Mouse (Mus musculus) MEL (cell line): ENCODE data around the gene Zfp661. TPM values are rescaled to one million over a fixed set of nuclear protein-coding genes. Genes with fewer than 3 reads are reported as not detected.

Source experiments
- DNase-seq: peaks from one replicate; pipeline ENCODE4 v3.0.0; 2011; ENCODE audit warnings: low read depth, low spot score
- H3K27ac ChIP-seq: 2 replicates; pipeline ENCODE4 v1.5.1; 2012; ENCODE audit warnings: low read depth, mild to moderate bottlenecking, control low read depth, low read length, moderate library complexity; ENCODE audit not compliant: control insufficient read depth
- H3K27me3 ChIP-seq, 2 experiments: fragments of 150-350 bp in 1 of 2; sonication (generic) in 1 of 2; 2 replicates each; pipeline ENCODE4 v1.6.1; 2012; ENCODE audit warnings: low read length in 2 of 2, mild to moderate bottlenecking in 2 of 2, improper control_type of control experiment in 1 of 2, moderate library complexity in 1 of 2; ENCODE audit not compliant: insufficient read depth in 2 of 2, control insufficient read depth in 1 of 2
- H3K36me3 ChIP-seq, 2 experiments: 2 replicates each; pipeline ENCODE4 v1.6.1; 2012 to 2014; ENCODE audit warnings: low read length in 2 of 2, improper control_type of control experiment in 1 of 2, inconsistent platforms in 1 of 2, mild to moderate bottlenecking in 1 of 2; ENCODE audit not compliant: insufficient read depth in 2 of 2, control insufficient read depth in 1 of 2
- H3K4me1 ChIP-seq, 2 experiments: fragments of 150-350 bp in 1 of 2; sonication (generic) in 1 of 2; 2 replicates each; pipeline ENCODE4 v1.6.1; 2012; ENCODE audit warnings: low read length in 2 of 2, improper control_type of control experiment in 1 of 2, mild to moderate bottlenecking in 1 of 2; ENCODE audit not compliant: insufficient read depth in 2 of 2, control insufficient read depth in 1 of 2
- H3K4me3 ChIP-seq, 2 experiments: fragments of 150-350 bp in 1 of 2; sonication (generic) in 1 of 2; 2 replicates each; pipeline ENCODE4 v1.5.1; 2012; ENCODE audit warnings: low read depth in 2 of 2, low read length in 2 of 2, mild to moderate bottlenecking in 2 of 2, moderate library complexity in 2 of 2, control low read depth in 1 of 2, improper control_type of control experiment in 1 of 2; ENCODE audit not compliant: control insufficient read depth in 1 of 2, insufficient read depth in 1 of 2
- H3K79me2 ChIP-seq: 2 replicates; pipeline ENCODE4 v1.6.1; 2012; ENCODE audit warnings: mild to moderate bottlenecking, low read length, moderate library complexity; ENCODE audit not compliant: control insufficient read depth, poor library complexity, insufficient read depth
- H3K9ac ChIP-seq: 2 replicates; pipeline ENCODE4 v1.6.1; 2012; ENCODE audit warnings: low read depth, mild to moderate bottlenecking, control low read depth, low read length, moderate library complexity; ENCODE audit not compliant: control insufficient read depth, poor library complexity, severe bottlenecking
- H3K9me3 ChIP-seq: fragments of 150-350 bp; sonication (generic); replicated peaks from 2 replicates; pipeline ENCODE4 v1.6.1; 2012; ENCODE audit warnings: mild to moderate bottlenecking, low read length, improper control_type of control experiment, moderate library complexity; ENCODE audit not compliant: insufficient read depth
- BHLHE40 ChIP-seq: IDR thresholded peaks from 2 replicates; pipeline ENCODE4 v1.6.1; 2012; ENCODE audit warnings: low read depth, mild to moderate bottlenecking, inconsistent platforms, low read length, improper control_type of control experiment, borderline replicate concordance
- CHD2 ChIP-seq: IDR thresholded peaks from 2 replicates; pipeline ENCODE4 v1.6.1; 2011; ENCODE audit warnings: low read length, improper control_type of control experiment
- ELF1 ChIP-seq: IDR thresholded peaks from 2 replicates; pipeline ENCODE4 v1.6.1; 2014; ENCODE audit warnings: low read depth, mild to moderate bottlenecking, inconsistent platforms, low read length, improper control_type of control experiment, moderate library complexity
- EP300 ChIP-seq, 2 experiments: IDR thresholded peaks; 2 replicates each; pipeline ENCODE4 v1.6.1; 2011; ENCODE audit warnings: improper control_type of control experiment in 2 of 2, low read length in 2 of 2, low read depth in 1 of 2, mild to moderate bottlenecking in 1 of 2
- ETS1 ChIP-seq: IDR thresholded peaks from 2 replicates; pipeline ENCODE4 v1.6.1; 2012; ENCODE audit warnings: low read depth, mild to moderate bottlenecking, inconsistent platforms, low read length, improper control_type of control experiment, moderate library complexity
- GATA1 ChIP-seq: IDR thresholded peaks from 2 replicates; pipeline ENCODE4 v1.6.1; 2011; ENCODE audit warnings: low read depth, low read length, improper control_type of control experiment
- HCFC1 ChIP-seq: IDR thresholded peaks from 2 replicates; pipeline ENCODE4 v1.6.1; 2012; ENCODE audit warnings: low read depth, mild to moderate bottlenecking, inconsistent platforms, low read length, improper control_type of control experiment, moderate library complexity
- JUND ChIP-seq: IDR thresholded peaks from 2 replicates; pipeline ENCODE4 v1.6.1; 2011; ENCODE audit warnings: low read depth, mild to moderate bottlenecking, improper control_type of control experiment, low read length
- KAT2A ChIP-seq: conservative IDR thresholded peaks from 2 replicates; pipeline ENCODE4 v1.6.1; 2012; ENCODE audit warnings: low read depth, low read length, improper control_type of control experiment, inconsistent platforms
- MAFK ChIP-seq: IDR thresholded peaks from 2 replicates; pipeline ENCODE4 v1.6.1; 2011; ENCODE audit warnings: low read depth, mild to moderate bottlenecking, low read length, improper control_type of control experiment, borderline replicate concordance
- MAX ChIP-seq: IDR thresholded peaks from 2 replicates; pipeline ENCODE4 v1.6.1; 2011; ENCODE audit warnings: low read length, improper control_type of control experiment
- MAZ ChIP-seq: IDR thresholded peaks from 2 replicates; pipeline ENCODE4 v1.6.1; 2012; ENCODE audit warnings: low read depth, mild to moderate bottlenecking, inconsistent platforms, low read length, improper control_type of control experiment
- MXI1 ChIP-seq: IDR thresholded peaks from 2 replicates; pipeline ENCODE4 v1.6.1; 2011; ENCODE audit warnings: mild to moderate bottlenecking, low read depth, low read length, improper control_type of control experiment
- MYC ChIP-seq: IDR thresholded peaks from 2 replicates; pipeline ENCODE4 v1.6.1; 2011; ENCODE audit warnings: low read depth, mild to moderate bottlenecking, low read length, improper control_type of control experiment, moderate library complexity
- NELFE ChIP-seq: IDR thresholded peaks from 2 replicates; pipeline ENCODE4 v1.6.1; 2011; ENCODE audit warnings: low read depth, low read length, improper control_type of control experiment
- NRF1 ChIP-seq: IDR thresholded peaks from 2 replicates; pipeline ENCODE4 v1.6.1; 2014; ENCODE audit warnings: low read depth, mild to moderate bottlenecking, inconsistent platforms, low read length, improper control_type of control experiment, moderate library complexity; ENCODE audit not compliant: poor library complexity, insufficient read depth, severe bottlenecking
- POLR2AphosphoS2 ChIP-seq: IDR thresholded peaks from 2 replicates; pipeline ENCODE4 v1.6.1; 2011; ENCODE audit warnings: low read length, improper control_type of control experiment
- POLR2AphosphoS5 ChIP-seq: IDR thresholded peaks from 2 replicates; pipeline ENCODE4 v1.6.1; 2012; ENCODE audit warnings: low read depth, borderline replicate concordance, mild to moderate bottlenecking, inconsistent platforms, low read length, moderate library complexity, mixed read lengths
- SMC3 ChIP-seq: IDR thresholded peaks from 2 replicates; pipeline ENCODE4 v1.6.1; 2011; ENCODE audit warnings: low read depth, low read length, improper control_type of control experiment
- TAL1 ChIP-seq: IDR thresholded peaks from 2 replicates; pipeline ENCODE4 v1.6.1; 2012; ENCODE audit warnings: mild to moderate bottlenecking, inconsistent platforms, low read length, moderate library complexity, mixed read lengths
- TCF12 ChIP-seq: IDR thresholded peaks from 2 replicates; pipeline ENCODE4 v1.6.1; 2014; ENCODE audit warnings: low read depth, mild to moderate bottlenecking, inconsistent platforms, low read length, improper control_type of control experiment, moderate library complexity
- UBTF ChIP-seq: IDR thresholded peaks from 2 replicates; pipeline ENCODE4 v1.6.1; 2012; ENCODE audit warnings: low read depth, mild to moderate bottlenecking, inconsistent platforms, low read length, improper control_type of control experiment, moderate library complexity, borderline replicate concordance; ENCODE audit not compliant: insufficient read depth
- USF1 ChIP-seq: IDR thresholded peaks from 2 replicates; pipeline ENCODE4 v1.6.1; 2014; ENCODE audit warnings: low read depth, mild to moderate bottlenecking, inconsistent platforms, low read length, improper control_type of control experiment, moderate library complexity
- USF2 ChIP-seq, 2 experiments: IDR thresholded peaks; 2 replicates each; pipeline ENCODE4 v1.6.1; 2011 to 2012; ENCODE audit warnings: improper control_type of control experiment in 2 of 2, low read length in 2 of 2, borderline replicate concordance in 1 of 2, inconsistent platforms in 1 of 2, low read depth in 1 of 2, mild to moderate bottlenecking in 1 of 2; ENCODE audit not compliant: insufficient read depth in 1 of 2
- ZC3H11A ChIP-seq: IDR thresholded peaks from 2 replicates; pipeline ENCODE4 v1.6.1; 2012; ENCODE audit warnings: low read depth, mild to moderate bottlenecking, inconsistent platforms, low read length, improper control_type of control experiment
- ZKSCAN1 ChIP-seq: IDR thresholded peaks from 2 replicates; pipeline ENCODE4 v1.6.1; 2012; ENCODE audit warnings: low read depth, mild to moderate bottlenecking, inconsistent platforms, low read length, improper control_type of control experiment, moderate library complexity
- ZMIZ1 ChIP-seq: IDR thresholded peaks from 2 replicates; pipeline ENCODE4 v1.6.1; 2012; ENCODE audit warnings: low read depth, mild to moderate bottlenecking, inconsistent platforms, low read length, improper control_type of control experiment, moderate library complexity
- ZNF384 ChIP-seq: IDR thresholded peaks from 2 replicates; pipeline ENCODE4 v1.6.1; 2012; ENCODE audit warnings: low read depth, mild to moderate bottlenecking, inconsistent platforms, low read length, improper control_type of control experiment
- polyA plus RNA-seq, 2 experiments: library from polyadenylated mRNA; stranded (reverse) in 1 of 2; unstranded in 1 of 2; fragments of >175 nt in 1 of 2; fragments of >200 nt in 1 of 2; gene quantifications; 2 replicates each; pipeline versions ENCODE4 v1.2.1 to v1.2.4; 2012; ENCODE audit warnings: low replicate concordance in 2 of 2, low read depth in 1 of 2; ENCODE audit not compliant: insufficient read length in 2 of 2, insufficient read depth in 1 of 2, missing spikeins in 1 of 2
- total RNA-seq: library from RNA; depleted of rRNA; stranded (reverse); fragments of 300-350 nt; gene quantifications from 2 replicates; pipeline ENCODE4 v1.2.3, GENCODE M21; 2012

The Zfp661 gene
- total and polyA plus RNA-seq, 3 experiments, result 4.2 to 5.9 TPM; not detected in 1

GRCm38 (mm10) chr2:127549711-127550110 is 37.2 kb downstream of the Zfp661 start:
- no peak for TF ChIP-seq ZKSCAN1
- no peak for TF ChIP-seq BHLHE40
- no peak for TF ChIP-seq ZC3H11A
- no peak for TF ChIP-seq ZNF384
- TF ChIP-seq MAX, result no peak
- TF ChIP-seq MAZ, result no peak
- no peak for TF ChIP-seq NRF1
- no peak for TF ChIP-seq POLR2AphosphoS2
- TF ChIP-seq, all 39 proteins: peak for 0
- H3K9ac ChIP-seq, result no peak overlapping the region
- no peaks in the 10 kb centered on the region for H3K79me2 ChIP-seq
- no peak overlapping the region for H3K27ac ChIP-seq
- no peak overlapping the region for H3K4me3 ChIP-seq
- DNase-seq, result no peak
- H3K27me3 ChIP-seq, result no peaks in the 10 kb centered on the region
- H3K36me3 ChIP-seq, result peaks cover 0 to 2% of the 10 kb centered on the region in 2 experiments; a peak in 1 of 4 replicates
- peaks cover 3 to 5% of the 10 kb centered on the region in 2 experiments; a peak in 2 of 4 replicates for H3K4me1 ChIP-seq
- no peaks in the 10 kb centered on the region for H3K9me3 ChIP-seq

DNA sequence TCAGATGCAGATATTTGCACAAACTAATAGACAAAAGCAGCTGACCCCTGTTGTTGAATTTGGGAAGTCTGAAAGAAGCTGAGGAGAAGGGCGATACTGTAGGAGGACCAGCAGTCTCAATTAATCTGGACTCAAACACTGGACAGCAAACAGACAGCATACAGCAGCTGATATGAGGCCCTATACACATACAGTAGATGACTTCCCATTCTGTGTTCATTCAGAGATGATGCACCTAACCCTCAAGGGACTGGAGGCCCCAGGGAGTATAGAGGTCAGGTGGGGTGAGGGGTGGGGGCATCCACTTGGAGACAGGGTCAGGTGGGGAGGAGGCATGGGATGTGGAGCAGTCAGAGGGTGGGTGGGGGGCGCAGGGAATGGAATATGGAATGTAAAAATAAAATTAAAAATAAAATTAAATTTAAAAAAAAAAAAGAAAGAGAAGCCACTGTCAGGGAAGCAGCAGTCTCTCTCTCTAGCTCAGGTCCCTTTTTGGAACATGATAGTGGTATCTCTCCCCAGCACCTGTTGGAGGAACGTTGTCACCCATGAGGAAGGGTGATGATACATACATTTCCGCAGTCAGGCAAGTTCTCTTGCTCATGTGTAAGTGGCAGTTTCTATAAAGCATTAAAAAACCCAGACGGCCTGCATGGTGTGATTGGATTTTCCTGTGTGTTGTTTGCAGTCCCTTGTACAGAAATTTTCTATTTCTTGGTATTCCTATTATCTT is 38.4 kb downstream of the Zfp661 start:
- peaks cover 0 to 2% of the 10 kb centered on the region in 2 experiments; a peak in 1 of 4 replicates for H3K36me3 ChIP-seq
- no peak overlapping the region for H3K4me3 ChIP-seq
- no peaks in the 10 kb centered on the region for H3K9me3 ChIP-seq
- H3K4me1 ChIP-seq, result peaks cover 3 to 5% of the 10 kb centered on the region in 2 experiments; a peak in 2 of 4 replicates
- DNase-seq, result peak; percentile 86
- H3K9ac ChIP-seq, result no peak overlapping the region
- no peaks in the 10 kb centered on the region for H3K27me3 ChIP-seq
- H3K27ac ChIP-seq, result peak overlapping the region; percentile 20; the same call in 1 of the 2 replicates
- no peaks in the 10 kb centered on the region for H3K79me2 ChIP-seq
- TF ChIP-seq ZNF384, result peak; percentile 78
- TF ChIP-seq JUND, result 0 out of 2 replicates have a peak, but pooled peaks have one; percentile 41
- 0 out of 2 replicates have a peak, but pooled peaks have one; percentile 38 for TF ChIP-seq ELF1
- 0 out of 2 replicates have a peak, but pooled peaks have one; percentile 36 for TF ChIP-seq BHLHE40
- no peak for TF ChIP-seq MAZ
- peak; percentile 89 for TF ChIP-seq GATA1
- peak; percentile 91 to 93 for TF ChIP-seq EP300 (IDR thresholded peaks at IDR 0.05; ENCODE audit: low read depth in 1 of 2, low read length in 2 of 2)
- TF ChIP-seq TAL1, result peak; percentile 85
- no peak for TF ChIP-seq HCFC1
- TF ChIP-seq SMC3, result no peak
- TF ChIP-seq NELFE, result no peak
- TF ChIP-seq ZMIZ1, result no peak
- TF ChIP-seq TCF12, result peak; percentile 94
- TF ChIP-seq USF2 (IDR thresholded peaks at IDR 0.05; ENCODE audit: borderline replicate concordance in 1 of 2, insufficient read depth in 1 of 2, low read depth in 1 of 2, low read length in 2 of 2), result no peak
- TF ChIP-seq MAFK, result peak; percentile 38
- TF ChIP-seq ETS1, result peak; percentile 71
- peak; percentile 61 for TF ChIP-seq MAX
- no peak for TF ChIP-seq USF1
- peak; percentile 42; the same call in 1 of the 2 replicates for TF ChIP-seq MXI1
- TF ChIP-seq UBTF, result no peak
- no peak for TF ChIP-seq CHD2
- TF ChIP-seq KAT2A, result no peak
- TF ChIP-seq ZKSCAN1, result no peak
- TF ChIP-seq POLR2AphosphoS5, result no peak
- 0 out of 2 replicates have a peak, but pooled peaks have one; percentile 56 for TF ChIP-seq MYC
- TF ChIP-seq POLR2AphosphoS2, result no peak
